Mouse (Mus musculus) liver, embryonic 14.5 days (tissue): ENCODE measurements at regions not wholly inside any gene's neighbourhood (a gene's known extent, or its start where the extent isn't known, plus 50 kb on each side); places are given as distances from the start of the nearest gene placed in this dataset.

Experiments used
- ATAC-seq: fragments of 200-750 bp; cut with Nextera tagmentation; 2 replicates; pipeline ENCODE4 v1.8.0; 2017; ENCODE audit warnings: moderate number of reproducible peaks, mild to moderate bottlenecking, moderate library complexity; ENCODE audit not compliant: insufficient read depth
- DNase-seq, 3 experiments: peaks; one replicate each; pipeline ENCODE4 v3.0.0-alpha.2; 2012 to 2013; ENCODE audit warnings: low read depth in 3 of 3, low spot score in 3 of 3
- H3K27ac ChIP-seq: fragments of 300-500 bp; sonication (generic); 2 replicates; pipeline ENCODE4 v1.5.1; 2014; ENCODE audit warnings: moderate library complexity, mild to moderate bottlenecking, control low read depth, inconsistent platforms
- H3K27me3 ChIP-seq: fragments of 300-500 bp; sonication (generic); 2 replicates; pipeline ENCODE4 v1.6.1; 2014; ENCODE audit warnings: mild to moderate bottlenecking, low read length, moderate library complexity; ENCODE audit not compliant: control insufficient read depth, insufficient read depth
- H3K36me3 ChIP-seq: fragments of 300-500 bp; sonication (generic); replicated peaks from 2 replicates; pipeline ENCODE4 v1.6.1; 2014; ENCODE audit warnings: low read depth; ENCODE audit not compliant: control insufficient read depth, insufficient read depth
- H3K4me1 ChIP-seq, 2 experiments: fragments of 200-500 bp in 1 of 2; fragments of 300-500 bp in 1 of 2; sonication (generic) in 1 of 2; replicated peaks; 2 replicates each; pipeline ENCODE4 v1.6.1; 2012 to 2014; ENCODE audit warnings: antibody characterized with exemption in 1 of 2, inconsistent platforms in 1 of 2, low read length in 1 of 2; ENCODE audit not compliant: control insufficient read depth in 2 of 2, insufficient read depth in 2 of 2
- H3K4me2 ChIP-seq: fragments of 300-500 bp; sonication (generic); 2 replicates; pipeline ENCODE4 v1.6.1; 2014; ENCODE audit warnings: low read depth, mild to moderate bottlenecking, control low read depth, moderate library complexity
- H3K4me3 ChIP-seq, 2 experiments: fragments of 200-500 bp in 1 of 2; fragments of 300-500 bp in 1 of 2; sonication (generic) in 1 of 2; 2 replicates each; pipeline ENCODE4 v1.5.1; 2012 to 2014; ENCODE audit warnings: low read depth in 2 of 2, low read length in 2 of 2, mild to moderate bottlenecking in 2 of 2, control low read depth in 1 of 2, inconsistent platforms in 1 of 2, moderate library complexity in 1 of 2; ENCODE audit not compliant: insufficient read depth in 1 of 2
- H3K9ac ChIP-seq: fragments of 300-500 bp; sonication (generic); replicated peaks from 2 replicates; pipeline ENCODE4 v1.6.1; 2014; ENCODE audit warnings: mild to moderate bottlenecking, control low read depth, moderate library complexity
- H3K9me3 ChIP-seq: fragments of 300-500 bp; sonication (generic); 2 replicates; pipeline ENCODE4 v1.6.1; 2016; ENCODE audit warnings: low read length, mixed read lengths; ENCODE audit not compliant: control insufficient read depth
- CTCF ChIP-seq: IDR thresholded peaks from 2 replicates; pipeline ENCODE4 v1.5.1; 2016; ENCODE audit warnings: antibody characterized with exemption, low read depth, control low read depth
- EP300 ChIP-seq: IDR thresholded peaks from 2 replicates; pipeline ENCODE4 v1.6.1; 2016; ENCODE audit warnings: antibody characterized with exemption, low read depth
- WGBS: fragments of 180-500 bp; shearing (Covaris S2); extraction: QIAGEN DNeasy Blood & Tissue Kit; methylation state at CpG from one replicate; pipeline ENCODE4 v1.1.7; 2014; ENCODE audit not compliant: insufficient replicate concordance; 5-methylcytosine and 5-hydroxymethylcytosine counted together

- DNase-seq: no peak
- Histone ChIP-seq H3K4me3 (no peak overlapping the region), H3K27me3 (peaks cover 71% of the 10 kb centered on the region), H3K36me3 (no peaks in the 10 kb centered on the region), H3K27ac (no peak overlapping the region), H3K4me1 (no peaks in the 10 kb centered on the region), H3K9me3 (no peaks in the 10 kb centered on the region), H3K4me2 (no peak overlapping the region), H3K9ac (no peak overlapping the region)
- ATAC-seq: no peak
- 4% methylated on average over 48 of the region's 48 CpGs for WGBS
- TF ChIP-seq EP300 (no peak), CTCF (no peak)
Measured at GRCm38 (mm10) chr9:122569511-122570455, 177.4 kb upstream of the Topaz1 start.

DNA sequence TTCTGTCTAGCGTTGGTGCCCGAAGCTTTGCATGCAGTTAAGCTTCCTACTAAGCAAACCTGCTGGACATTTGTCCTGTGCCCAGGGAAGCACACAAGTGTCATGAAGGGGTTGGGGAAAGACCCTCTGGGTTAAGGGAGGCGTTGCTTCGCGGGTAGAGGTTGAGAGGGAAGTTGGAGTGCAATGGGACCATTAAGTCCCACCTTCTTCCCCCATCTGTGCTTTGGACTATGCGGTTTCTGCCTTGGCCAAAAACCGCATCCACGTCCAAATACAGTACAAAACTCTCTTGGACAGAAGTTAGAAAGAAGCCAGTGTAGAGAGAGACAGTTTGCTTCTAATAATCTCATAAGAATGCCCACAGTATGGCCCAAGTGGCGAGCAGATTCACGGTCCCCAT, 176.1 kb upstream of the Topaz1 start:
- no peak for TF ChIP-seq EP300
- no peak for TF ChIP-seq CTCF
- Histone ChIP-seq H3K4me3 (no peak overlapping the region), H3K27me3 (peaks cover 71% of the 10 kb centered on the region), H3K9ac (no peak overlapping the region), H3K4me2 (no peak overlapping the region), H3K4me1 (no peaks in the 10 kb centered on the region), H3K36me3 (no peaks in the 10 kb centered on the region), H3K9me3 (no peaks in the 10 kb centered on the region), H3K27ac (no peak overlapping the region)
- ATAC-seq (no peak), DNase-seq (no peak)
- WGBS: 3% methylated on average over 10 of the region's 10 CpGs

- Histone ChIP-seq H3K9ac (no peak overlapping the region), H3K27ac (no peak overlapping the region), H3K4me1 (no peaks in the 10 kb centered on the region), H3K36me3 (no peaks in the 10 kb centered on the region), H3K9me3 (no peaks in the 10 kb centered on the region), H3K27me3 (peaks cover 71% of the 10 kb centered on the region), H3K4me3 (no peak overlapping the region), H3K4me2 (no peak overlapping the region)
- no peak for ATAC-seq
- 2% methylated on average over 37 of the region's 37 CpGs for WGBS
- DNase-seq: no peak
- no peak for TF ChIP-seq EP300
Measured at GRCm38 (mm10) chr9:122571402-122572059, 175.6 kb upstream of the Topaz1 start.

GRCm38 (mm10) chr9:122572060-122572835, 174.9 kb upstream of the Topaz1 start:
- Histone ChIP-seq H3K36me3 (no peaks in the 10 kb centered on the region), H3K4me3 (peak overlapping the region in 1 of 2 experiments; percentile 33; a peak in 2 of 4 replicates), H3K9ac (no peak overlapping the region), H3K27ac (no peak overlapping the region), H3K4me1 (no peaks in the 10 kb centered on the region), H3K9me3 (no peaks in the 10 kb centered on the region), H3K27me3 (peaks cover 69% of the 10 kb centered on the region), H3K4me2 (peak overlapping the region; percentile 40)
- 1% methylated on average over 68 of the region's 68 CpGs for WGBS
- DNase-seq (no peak), ATAC-seq (0 out of 2 replicates have a peak, but pooled peaks have one; percentile 21)
- TF ChIP-seq CTCF (no peak), EP300 (no peak)
